ENCODE assay signal across 18 mouse cellular contexts in the genomic region with DNA sequence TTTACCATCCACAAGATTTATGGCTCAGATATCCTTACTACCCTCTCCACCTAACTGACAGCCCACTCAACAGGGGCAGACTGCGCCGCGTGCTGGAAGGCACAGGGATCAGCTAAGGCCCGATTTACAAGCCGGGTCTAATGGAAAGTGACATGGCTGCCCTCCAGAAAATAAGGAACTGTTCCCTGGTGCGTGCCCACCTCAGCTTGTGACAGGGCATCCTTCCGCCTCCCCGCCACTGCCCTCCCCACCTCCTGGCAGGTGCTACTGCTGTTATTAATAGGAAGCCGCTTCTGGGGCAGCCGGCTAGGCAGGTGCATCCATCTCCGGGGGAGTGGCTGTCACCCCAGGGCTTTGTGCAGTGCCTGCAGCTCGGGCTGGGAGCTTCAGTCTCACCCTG. TPM values are rescaled to one million over a fixed set of nuclear protein-coding genes. Genes with fewer than 3 reads are reported as not detected.
DNase-seq lines count a peak whose midpoint lies in the region; ATAC-seq and TF ChIP-seq lines count a peak whose summit lies in the region.
"Had no signal": no experiment of that assay in that cellular context is flagged by ENCODE, and none has a peak within 500 bp of the region (broad histone marks: within the 10 kb centered on the region; RNA-seq: fewer than 3 reads in every experiment).

No protein-coding gene starts in this region.

- no peak overlapping the region for H3K4me2 ChIP-seq in forebrain, embryonic 15.5 days (replicated peaks)
- H3K4me2 ChIP-seq in neural tube, embryonic 12.5 days (replicated peaks), result peak overlapping the region; percentile 42
- H3K4me2 ChIP-seq: heart, embryonic 15.5 days had no signal

- DNase-seq in forebrain, embryonic 10.5 days (ENCODE audit: extremely low spot score, low spot score), result no peak
- peak; percentile 53 to 56 for DNase-seq in cerebellum, adult 2 months
- no peak for DNase-seq in hindbrain, embryonic 10.5 days (ENCODE audit: low spot score)
- DNase-seq in right cerebral cortex, postnatal 14 days, result no peak
- no peak for DNase-seq in thymus, postnatal 0 days (ENCODE audit: low spot score)
- DNase-seq in ovary, postnatal 14 days (ENCODE audit: low spot score), result no peak
- DNase-seq: adrenal gland, adult 8-10 months; embryo, embryonic 11 days; heart, adult 18-20 months; kidney, adult 9 months; right cerebral cortex, postnatal 25 days had no signal

- no peak for ATAC-seq in forebrain, embryonic 15.5 days (replicated peaks)
- no peak for ATAC-seq in neural tube, embryonic 12.5 days (ENCODE audit: low FRiP score, low read depth)
- ATAC-seq: forebrain, embryonic 14.5 days; lung, postnatal 0 days had no signal

- H3K27ac ChIP-seq in forebrain, embryonic 10.5 days, result no peak overlapping the region
- H3K27ac ChIP-seq in forebrain, embryonic 15.5 days (replicated peaks), result no peak overlapping the region
- H3K27ac ChIP-seq in cerebellum, adult 2 months (ENCODE audit: insufficient read depth, low read length), result no peak overlapping the region
- H3K27ac ChIP-seq in hindbrain, embryonic 10.5 days, result peak overlapping the region; percentile 73
- no peak overlapping the region for H3K27ac ChIP-seq in neural tube, embryonic 12.5 days
- H3K27ac ChIP-seq: heart, embryonic 15.5 days; limb, embryonic 12.5 days; liver, embryonic 14.5 days had no signal

- H3K4me3 ChIP-seq in forebrain, embryonic 10.5 days, result peak overlapping the region; percentile 14; the same call in 1 of the 2 replicates
- no peak overlapping the region for H3K4me3 ChIP-seq in forebrain, embryonic 15.5 days
- H3K4me3 ChIP-seq in cerebellum, adult 2 months (replicated peaks; ENCODE audit: insufficient read depth, low read depth, low read length), result peak overlapping the region; percentile 37
- no peak overlapping the region for H3K4me3 ChIP-seq in hindbrain, embryonic 10.5 days
- 0 out of 2 replicates have a peak overlapping the region, but pooled peaks have one; percentile 2 for H3K4me3 ChIP-seq in neural tube, embryonic 12.5 days
- H3K4me3 ChIP-seq: heart, embryonic 15.5 days; limb, embryonic 12.5 days had no signal

- no peak for TF ChIP-seq POLR2A in cerebellum, adult 2 months (IDR thresholded peaks at IDR 0.05; ENCODE audit: borderline replicate concordance, insufficient read depth, low read length)

- TF ChIP-seq CTCF in cerebellum, adult 2 months (IDR thresholded peaks at IDR 0.05; ENCODE audit: borderline replicate concordance, insufficient read depth, low read depth, low read length), result peak; percentile 28; the same call in 1 of the 2 replicates

- no peaks in the 10 kb centered on the region for H3K9me3 ChIP-seq in forebrain, embryonic 10.5 days
- H3K9me3 ChIP-seq in forebrain, embryonic 15.5 days, result no peaks in the 10 kb centered on the region
- H3K9me3 ChIP-seq in hindbrain, embryonic 10.5 days, result no peaks in the 10 kb centered on the region
- no peaks in the 10 kb centered on the region for H3K9me3 ChIP-seq in neural tube, embryonic 12.5 days
- H3K9me3 ChIP-seq: heart, embryonic 15.5 days; limb, embryonic 12.5 days had no signal

- WGBS in forebrain, embryonic 10.5 days, result 10% methylated on average over 12 of the region's 12 CpGs
- 17% methylated on average over 12 of the region's 12 CpGs for WGBS in forebrain, embryonic 15.5 days
- 13% methylated on average over 12 of the region's 12 CpGs for WGBS in cerebellum, adult 2 months
- WGBS in hindbrain, embryonic 10.5 days, result 22% methylated on average over 12 of the region's 12 CpGs
- 5% methylated on average over 12 of the region's 12 CpGs for WGBS in neural tube, embryonic 12.5 days

- H3K4me1 ChIP-seq in forebrain, embryonic 10.5 days, result peaks cover 50% of the 10 kb centered on the region
- H3K4me1 ChIP-seq in forebrain, embryonic 15.5 days, result peaks cover 30% of the 10 kb centered on the region
- H3K4me1 ChIP-seq in cerebellum, adult 2 months (ENCODE audit: control insufficient read depth, insufficient read depth, low read length), result peaks cover 13% of the 10 kb centered on the region
- H3K4me1 ChIP-seq in hindbrain, embryonic 10.5 days (replicated peaks), result peaks cover 83% of the 10 kb centered on the region
- H3K4me1 ChIP-seq in neural tube, embryonic 12.5 days, result peaks cover 69% of the 10 kb centered on the region

- H3K27me3 ChIP-seq in forebrain, embryonic 10.5 days (ENCODE audit: poor library complexity, severe bottlenecking), result peaks cover 72% of the 10 kb centered on the region
- H3K27me3 ChIP-seq in forebrain, embryonic 15.5 days, result peaks cover 19% of the 10 kb centered on the region
- H3K27me3 ChIP-seq in cerebellum, adult 2 months (ENCODE audit: control insufficient read depth, insufficient read depth, low read length), result no peaks in the 10 kb centered on the region
- peaks cover 78% of the 10 kb centered on the region for H3K27me3 ChIP-seq in hindbrain, embryonic 10.5 days (ENCODE audit: insufficient read depth, poor library complexity, severe bottlenecking)
- H3K27me3 ChIP-seq in neural tube, embryonic 12.5 days (replicated peaks), result peaks cover 7% of the 10 kb centered on the region

- H3K9ac ChIP-seq in forebrain, embryonic 15.5 days (replicated peaks), result no peak overlapping the region; the same call in 1 of the 2 replicates
- H3K9ac ChIP-seq in neural tube, embryonic 12.5 days, result no peak overlapping the region
- H3K9ac ChIP-seq: heart, embryonic 15.5 days; limb, embryonic 12.5 days; liver, embryonic 14.5 days had no signal

- H3K36me3 ChIP-seq in forebrain, embryonic 10.5 days (replicated peaks), result no peaks in the 10 kb centered on the region
- H3K36me3 ChIP-seq in forebrain, embryonic 15.5 days, result no peaks in the 10 kb centered on the region
- H3K36me3 ChIP-seq in hindbrain, embryonic 10.5 days, result no peaks in the 10 kb centered on the region
- H3K36me3 ChIP-seq in neural tube, embryonic 12.5 days, result no peaks in the 10 kb centered on the region
- H3K36me3 ChIP-seq: heart, embryonic 15.5 days; limb, embryonic 12.5 days had no signal

RNA-seq across cellular contexts. Expression of a gene that starts 41.2 kb away (rescaled TPM):
- polyA plus RNA-seq in forebrain, embryonic 10.5 days (2016; fragmentation: Nextera tagmentation; extraction: Ambion mirVana), result 27.1 and 27.3 TPM in 2 replicates
- polyA plus RNA-seq in forebrain, embryonic 15.5 days (2015; fragmentation: Nextera tagmentation; extraction: Ambion mirVana), result 18.4 and 19.0 TPM in 2 replicates
- 11.2 and 12.9 TPM in 2 replicates for polyA plus RNA-seq in cerebellum, adult 2 months (2012; rRNA removed)
- polyA plus RNA-seq in hindbrain, embryonic 10.5 days (2016; fragmentation: Nextera tagmentation; extraction: Ambion mirVana), result 25.0 and 25.8 TPM in 2 replicates
- 19.5 and 19.7 TPM in 2 replicates for polyA plus RNA-seq in neural tube, embryonic 12.5 days (2016; fragmentation: Nextera tagmentation; extraction: Ambion mirVana)
- polyA plus RNA-seq in thymus, postnatal 0 days (2015; fragmentation: Nextera tagmentation; extraction: Ambion mirVana), result 7.4 and 7.8 TPM in 2 replicates

RNA-seq across cellular contexts. Expression of a gene that starts 45.0 kb away (rescaled TPM):
- polyA plus RNA-seq in forebrain, embryonic 10.5 days (2016; fragmentation: Nextera tagmentation; extraction: Ambion mirVana), result 23.3 and 27.0 TPM in 2 replicates
- 22.6 and 25.1 TPM in 2 replicates for polyA plus RNA-seq in forebrain, embryonic 15.5 days (2015; fragmentation: Nextera tagmentation; extraction: Ambion mirVana)
- 36.3 and 42.7 TPM in 2 replicates for polyA plus RNA-seq in cerebellum, adult 2 months (2012; rRNA removed)
- polyA plus RNA-seq in hindbrain, embryonic 10.5 days (2016; fragmentation: Nextera tagmentation; extraction: Ambion mirVana), result 25.1 and 25.3 TPM in 2 replicates
- polyA plus RNA-seq in neural tube, embryonic 12.5 days (2016; fragmentation: Nextera tagmentation; extraction: Ambion mirVana), result 27.7 and 28.2 TPM in 2 replicates
- 18.7 and 23.1 TPM in 2 replicates for polyA plus RNA-seq in thymus, postnatal 0 days (2015; fragmentation: Nextera tagmentation; extraction: Ambion mirVana)

Comparison
In these comparisons a context has a peak if more than half of its experiments do, and no peak if none do; other contexts are left out.
1. H3K4me3 ChIP-seq: peak in forebrain, embryonic 10.5 days (single experiment), cerebellum, adult 2 months (single experiment) and neural tube, embryonic 12.5 days (single experiment); none in forebrain, embryonic 15.5 days (single experiment) and hindbrain, embryonic 10.5 days (single experiment).
2. DNase-seq: peak in cerebellum, adult 2 months (2 of 2); none in forebrain, embryonic 10.5 days (single experiment), hindbrain, embryonic 10.5 days (single experiment), right cerebral cortex, postnatal 14 days (single experiment), thymus, postnatal 0 days (single experiment) and ovary, postnatal 14 days (single experiment).